Mouse (Mus musculus) kidney, embryonic 15.5 days (tissue): ENCODE results near the gene Rps18. TPM values are rescaled to one million over a fixed set of nuclear protein-coding genes. Genes with fewer than 3 reads are reported as not detected.
"Not testable (repeated sequence)": the region's sequence is repeated elsewhere in the genome, so short reads cannot be mapped to it uniquely, and the experiment has no call there.

Source experiments
- ATAC-seq: fragments of 200-750 bp; cut with Nextera tagmentation; replicated peaks from 2 replicates; pipeline ENCODE4 v1.8.0; 2017; ENCODE audit warnings: moderate TSS enrichment; ENCODE audit not compliant: low FRiP score
- H3K27ac ChIP-seq: fragments of 300-500 bp; sonication (generic); 2 replicates; pipeline ENCODE4 v1.5.1; 2015; ENCODE audit warnings: mild to moderate bottlenecking, inconsistent platforms
- H3K27me3 ChIP-seq: fragments of 300-500 bp; sonication (generic); 2 replicates; pipeline ENCODE4 v1.6.1; 2015; ENCODE audit warnings: inconsistent platforms
- H3K36me3 ChIP-seq: fragments of 300-500 bp; sonication (generic); 2 replicates; pipeline ENCODE4 v1.6.1; 2015; ENCODE audit warnings: inconsistent platforms
- H3K4me1 ChIP-seq: fragments of 300-500 bp; sonication (generic); 2 replicates; pipeline ENCODE4 v1.6.1; 2015; ENCODE audit warnings: inconsistent platforms
- H3K4me2 ChIP-seq: fragments of 300-500 bp; sonication (generic); 2 replicates; pipeline ENCODE4 v1.6.1; 2015; ENCODE audit warnings: moderate library complexity, mild to moderate bottlenecking, inconsistent platforms
- H3K4me3 ChIP-seq: fragments of 300-500 bp; sonication (generic); replicated peaks from 2 replicates; pipeline ENCODE4 v1.5.1; 2015; ENCODE audit warnings: mild to moderate bottlenecking, inconsistent platforms
- H3K9ac ChIP-seq: fragments of 300-500 bp; sonication (generic); 2 replicates; pipeline ENCODE4 v1.6.1; 2015; ENCODE audit warnings: mild to moderate bottlenecking, inconsistent platforms
- H3K9me3 ChIP-seq: fragments of 300-500 bp; sonication (generic); replicated peaks from 2 replicates; pipeline ENCODE4 v1.6.1; 2016; ENCODE audit warnings: inconsistent platforms
- WGBS: fragments of 180-500 bp; shearing (Covaris S2); methylation state at CpG from one replicate; pipeline ENCODE4 v1.1.7; 2015; ENCODE audit warnings: mixed read lengths; 5-methylcytosine and 5-hydroxymethylcytosine counted together
- polyA plus RNA-seq: library from polyadenylated mRNA; unstranded; fragments of >200 nt; fragmentation: Nextera tagmentation; extraction: Ambion mirVana; gene quantifications from 2 replicates; pipeline ENCODE4 v1.2.1, GENCODE M21; 2015

Rps18 gene
- polyA plus RNA-seq, 1 experiment from 2014 or later, result 1,731 TPM

GRCm38 (mm10) chr17:33981192-33981909 lies 25.6 kb upstream of the Rps18 start:
- Histone ChIP-seq H3K9ac (peak overlapping the region; percentile 57; the same call in 1 of the 2 replicates), H3K27ac (peak overlapping the region; percentile 91), H3K4me1 (peaks cover 30% of the 10 kb centered on the region), H3K27me3 (peaks cover 45% of the 10 kb centered on the region), H3K4me3 (peak overlapping the region; percentile 60), H3K4me2 (peak overlapping the region; percentile 81)
- H3K9me3 ChIP-seq, H3K36me3 ChIP-seq: not testable (repeated sequence)
- WGBS, result under 1% methylated on average over 27 of the region's 27 CpGs
- peak; percentile 87 for ATAC-seq

GRCm38 (mm10) chr17:33980181-33981035 lies 24.6 kb upstream of the Rps18 start:
- Histone ChIP-seq H3K9ac (no peak overlapping the region), H3K27ac (peak overlapping the region; percentile 47), H3K9me3 (no peaks in the 10 kb centered on the region), H3K4me2 (peak overlapping the region; percentile 81; the same call in 1 of the 2 replicates), H3K36me3 (no peaks in the 10 kb centered on the region), H3K4me1 (peaks cover 30% of the 10 kb centered on the region), H3K27me3 (peaks cover 50% of the 10 kb centered on the region), H3K4me3 (peak overlapping the region; percentile 60; the same call in 1 of the 2 replicates)
- 74% methylated on average over 19 of the region's 19 CpGs for WGBS
- ATAC-seq, result 0 out of 2 replicates have a peak, but pooled peaks have one; percentile 4

DNA sequence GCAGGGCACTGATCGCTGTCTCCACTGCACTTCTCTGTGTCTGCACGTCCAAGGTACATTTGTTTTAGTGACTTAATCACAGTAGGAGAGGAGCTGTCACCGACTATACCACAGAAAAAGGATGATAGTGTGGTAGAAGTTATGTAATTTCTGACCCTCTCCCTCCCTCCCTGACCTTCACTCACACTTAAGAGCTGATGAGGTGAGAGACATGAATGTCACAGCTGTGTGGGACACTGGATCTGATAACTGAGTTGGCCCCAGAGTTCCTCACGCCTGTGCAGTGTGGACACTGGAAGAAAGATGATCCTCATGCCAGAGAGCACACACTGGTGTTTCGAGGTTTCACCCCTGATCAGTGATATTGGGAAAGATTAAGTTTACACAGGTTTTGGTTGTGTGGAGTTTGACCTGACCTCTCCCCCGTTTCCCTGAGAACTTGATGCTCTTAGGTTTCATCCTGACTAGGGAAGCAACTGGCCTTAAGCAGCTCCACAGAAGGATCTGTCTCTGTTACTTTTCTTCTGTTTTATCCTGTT lies 23.8 kb upstream of the Rps18 start:
- no peak for ATAC-seq
- no peak overlapping the region for H3K4me3 ChIP-seq
- no peaks in the 10 kb centered on the region for H3K36me3 ChIP-seq
- no peak overlapping the region for H3K27ac ChIP-seq
- no peaks in the 10 kb centered on the region for H3K9me3 ChIP-seq
- H3K4me1 ChIP-seq, result peaks cover 30% of the 10 kb centered on the region
- no peak overlapping the region for H3K9ac ChIP-seq
- peaks cover 57% of the 10 kb centered on the region for H3K27me3 ChIP-seq
- WGBS, result 53% methylated on average over 6 of the region's 6 CpGs
- H3K4me2 ChIP-seq, result no peak overlapping the region

- H3K4me3 ChIP-seq, result peak overlapping the region; percentile 47
- H3K4me2 ChIP-seq, result peak overlapping the region; percentile 75
- under 1% methylated on average over 17 of the region's 17 CpGs for whole genome bisulfite sequencing
- ATAC-seq, result peak; percentile 76
- peaks cover 30% of the 10 kb centered on the region for H3K4me1 ChIP-seq
- no peaks in the 10 kb centered on the region for H3K9me3 ChIP-seq
- H3K27ac ChIP-seq, result no peak overlapping the region
- peak overlapping the region; percentile 27; the same call in 1 of the 2 replicates for H3K9ac ChIP-seq
- no peaks in the 10 kb centered on the region for H3K36me3 ChIP-seq
- peaks cover 58% of the 10 kb centered on the region for H3K27me3 ChIP-seq
Observed at GRCm38 (mm10) chr17:33978631-33979031, 22.8 kb upstream of the Rps18 start.

- Histone ChIP-seq H3K9ac (peak overlapping the region; percentile 27; the same call in 1 of the 2 replicates), H3K4me1 (peaks cover 30% of the 10 kb centered on the region), H3K36me3 (no peaks in the 10 kb centered on the region), H3K4me3 (peak overlapping the region; percentile 47), H3K9me3 (no peaks in the 10 kb centered on the region), H3K27ac (no peak overlapping the region), H3K4me2 (peak overlapping the region; percentile 75), H3K27me3 (peaks cover 60% of the 10 kb centered on the region)
- no peak for ATAC-seq
- whole genome bisulfite sequencing, result 2% methylated on average over 57 of the region's 57 CpGs
Observed at GRCm38 (mm10) chr17:33977861-33978557, 22.2 kb upstream of the Rps18 start.

DNA sequence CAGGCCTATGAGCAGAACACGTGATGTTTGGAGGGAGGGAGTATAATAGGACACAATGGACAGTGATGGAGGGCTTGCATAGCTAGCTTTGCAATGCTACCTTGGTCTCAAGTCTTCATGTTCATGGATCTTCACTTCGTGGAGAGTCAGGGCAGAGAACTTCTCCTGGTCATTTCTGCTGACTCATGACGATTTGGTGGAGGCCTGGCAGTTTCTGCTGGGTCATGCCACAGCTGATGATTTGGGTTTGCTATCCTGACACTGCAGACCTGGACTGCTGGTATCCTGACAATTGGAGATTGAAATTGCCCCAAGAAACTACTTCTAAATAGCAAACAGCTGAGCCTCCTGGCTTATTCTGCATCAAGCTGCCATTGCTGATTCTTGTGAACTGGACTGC lies 17.8 kb upstream of the Rps18 start:
- no peak overlapping the region for H3K27ac ChIP-seq
- no peak for ATAC-seq
- H3K9me3 ChIP-seq, result no peaks in the 10 kb centered on the region
- H3K9ac ChIP-seq, result no peak overlapping the region
- H3K4me2 ChIP-seq, result no peak overlapping the region
- peaks cover 37% of the 10 kb centered on the region for H3K27me3 ChIP-seq
- no peaks in the 10 kb centered on the region for H3K36me3 ChIP-seq
- no peak overlapping the region for H3K4me3 ChIP-seq
- WGBS, result 66% methylated on average over 3 of the region's 3 CpGs
- H3K4me1 ChIP-seq, result peaks cover 10% of the 10 kb centered on the region

DNA sequence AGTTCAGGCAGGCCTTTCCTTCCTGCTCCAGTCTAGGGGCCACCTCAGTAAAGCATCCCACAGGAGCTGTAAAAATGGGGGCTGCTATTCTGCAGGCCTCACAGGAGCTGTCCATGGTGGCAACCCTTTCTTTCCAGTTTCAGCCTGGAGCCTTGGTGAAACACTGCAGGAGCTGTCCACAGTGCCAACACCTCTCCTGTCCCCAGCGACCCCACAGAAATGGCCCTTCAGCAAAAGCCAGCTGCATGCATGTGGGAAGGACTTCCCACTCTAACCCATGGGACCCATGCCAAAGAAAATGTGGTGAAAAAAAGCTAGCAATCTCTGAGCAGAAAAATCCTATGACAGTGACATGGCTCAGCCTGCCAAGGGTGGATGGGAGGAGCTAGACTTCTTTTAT lies 16.9 kb upstream of the Rps18 start:
- no peak overlapping the region for H3K9ac ChIP-seq
- peaks cover 1% of the 10 kb centered on the region for H3K4me1 ChIP-seq
- peaks cover 28% of the 10 kb centered on the region for H3K27me3 ChIP-seq
- no peak overlapping the region for H3K27ac ChIP-seq
- H3K36me3 ChIP-seq, result no peaks in the 10 kb centered on the region
- H3K9me3 ChIP-seq, result no peaks in the 10 kb centered on the region
- ATAC-seq, result no peak; the same call in 1 of the 2 replicates
- no peak overlapping the region for H3K4me3 ChIP-seq
- no peak overlapping the region for H3K4me2 ChIP-seq
- WGBS, result 5% methylated on average over 1 of the region's 1 CpGs

DNA sequence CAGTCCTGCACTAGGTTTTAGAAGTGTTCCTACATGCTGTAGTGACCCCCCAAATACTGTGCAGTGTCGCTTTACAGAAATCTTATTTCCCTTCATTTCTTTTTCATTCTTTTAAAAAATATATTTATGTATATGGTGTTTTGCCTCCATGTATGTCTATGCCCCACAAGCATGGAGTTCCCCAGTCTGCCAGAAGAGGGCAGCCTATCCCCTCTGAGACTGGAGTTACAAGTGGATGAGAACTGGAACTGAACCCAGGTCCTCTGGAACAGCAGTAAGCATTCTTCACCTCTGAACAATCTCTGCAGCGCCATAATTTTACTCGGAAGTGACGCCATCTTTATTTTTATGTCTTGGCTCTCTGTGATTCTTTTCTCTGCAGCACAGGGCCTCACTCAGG lies 13.6 kb upstream of the Rps18 start:
- H3K27ac ChIP-seq, result no peak overlapping the region
- no peak overlapping the region for H3K9ac ChIP-seq
- H3K9me3 ChIP-seq, result no peaks in the 10 kb centered on the region
- no peaks in the 10 kb centered on the region for H3K4me1 ChIP-seq
- no peak overlapping the region for H3K4me3 ChIP-seq
- 79% methylated on average over 4 of the region's 4 CpGs for WGBS
- H3K36me3 ChIP-seq, result peaks cover 21% of the 10 kb centered on the region
- H3K27me3 ChIP-seq, result peaks cover 3% of the 10 kb centered on the region; the same call in 1 of the 2 replicates
- no peak for ATAC-seq
- H3K4me2 ChIP-seq, result no peak overlapping the region

- 28% methylated on average over 5 of the region's 5 CpGs for WGBS
- peaks cover 3% of the 10 kb centered on the region; the same call in 1 of the 2 replicates for H3K27me3 ChIP-seq
- H3K4me2 ChIP-seq, result no peak overlapping the region
- H3K36me3 ChIP-seq, result peaks cover 24% of the 10 kb centered on the region
- no peak overlapping the region for H3K9ac ChIP-seq
- peak; percentile 27; the same call in 1 of the 2 replicates for ATAC-seq
- H3K4me1 ChIP-seq, result no peaks in the 10 kb centered on the region
- no peak overlapping the region for H3K27ac ChIP-seq
- no peak overlapping the region for H3K4me3 ChIP-seq
- H3K9me3 ChIP-seq, result no peaks in the 10 kb centered on the region
Observed at GRCm38 (mm10) chr17:33968927-33969326, 13.1 kb upstream of the Rps18 start.

GRCm38 (mm10) chr17:33968489-33968888 lies 12.7 kb upstream of the Rps18 start:
- H3K4me1 ChIP-seq, result no peaks in the 10 kb centered on the region
- H3K4me3 ChIP-seq, result no peak overlapping the region
- ATAC-seq, result peak; percentile 63
- no peak overlapping the region for H3K27ac ChIP-seq
- peaks cover under 1% of the 10 kb centered on the region; the same call in 1 of the 2 replicates for H3K27me3 ChIP-seq
- no peak overlapping the region for H3K4me2 ChIP-seq
- WGBS, result 5% methylated on average over 9 of the region's 9 CpGs
- no peak overlapping the region for H3K9ac ChIP-seq
- H3K36me3 ChIP-seq, result peaks cover 29% of the 10 kb centered on the region
- H3K9me3 ChIP-seq, result no peaks in the 10 kb centered on the region

DNA sequence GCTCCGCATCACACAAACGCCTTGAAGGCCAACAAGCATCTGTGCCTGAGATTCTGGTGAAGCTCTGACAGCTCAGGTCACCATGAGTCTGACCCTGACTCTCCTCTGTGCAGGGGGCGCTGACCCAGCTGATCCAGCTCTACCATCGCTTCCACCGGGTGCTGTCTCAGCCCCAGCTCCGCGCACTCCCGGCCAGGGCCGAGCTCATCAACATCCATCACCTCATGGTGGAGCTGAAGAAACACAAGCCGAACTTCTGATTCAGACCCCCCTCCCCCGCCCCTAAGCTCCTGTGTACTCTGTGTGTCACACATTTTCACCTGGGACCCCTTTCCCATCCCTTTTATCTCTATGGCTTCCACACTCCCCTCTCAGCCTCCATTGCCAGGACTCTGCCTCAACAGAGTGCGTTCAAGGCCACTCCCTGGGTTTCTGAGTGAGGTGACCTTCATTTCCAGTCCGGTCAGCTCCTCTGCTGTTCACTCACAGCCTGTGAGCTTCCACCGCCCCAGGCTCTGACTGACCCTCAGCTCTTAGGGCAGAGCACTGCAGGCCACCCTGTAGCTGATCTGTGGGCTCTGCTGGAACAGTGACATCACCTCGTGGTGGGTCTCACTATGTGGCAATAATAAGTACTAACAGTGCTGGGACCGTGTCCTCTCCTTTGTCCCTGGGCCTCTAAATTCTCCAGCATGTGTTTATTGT lies 10.2 kb upstream of the Rps18 start:
- Histone ChIP-seq H3K27ac (no peak overlapping the region), H3K9ac (no peak overlapping the region), H3K36me3 (peaks cover 53% of the 10 kb centered on the region), H3K27me3 (no peaks in the 10 kb centered on the region), H3K4me3 (no peak overlapping the region), H3K4me1 (no peaks in the 10 kb centered on the region), H3K4me2 (no peak overlapping the region), H3K9me3 (no peaks in the 10 kb centered on the region)
- 0 out of 2 replicates have a peak, but pooled peaks have one; percentile 20 for ATAC-seq
- 88% methylated on average over 16 of the region's 16 CpGs for WGBS
